Mouse (Mus musculus) gastrocnemius, postnatal 14 days (tissue): ENCODE results near the gene Krt23. TPM values are rescaled to one million over a fixed set of nuclear protein-coding genes. Genes with fewer than 3 reads are reported as not detected.

Source experiments
- DNase-seq: peaks from one replicate; pipeline ENCODE4 v3.0.0; 2021; ENCODE audit warnings: mixed read lengths
- intact Hi-C: fragments of 180-260 bp; cut with DNase I; formaldehyde crosslinking; loops from one replicate; pipeline ENCODE4 v1.15.1; 2025; ENCODE audit warnings: low total_unique reads
- long read RNA-seq, 2 experiments: library from polyadenylated mRNA; stranded (forward); transcript quantifications; one replicate each; pipeline ENCODE4 v2.0.0; 2021
- total RNA-seq, 2 experiments: library from RNA; stranded (reverse); gene quantifications; 2 replicates each; pipeline ENCODE4 v1.2.3; 2021

Gene Krt23
- not detected for total RNA-seq
- long read RNA-seq, experiment 1: 0 reads
- long read RNA-seq, experiment 2: 0 reads

GRCm38 (mm10) chr11:99492733-99493573, at the start of gene Krt23:
Gene Krt23 (minus strand): TSS chr11:99493137.
- intact Hi-C loops: no loop called here
- DNase-seq: no peak

GRCm38 (mm10) chr11:99539721-99540120, 46.8 kb upstream of the Krt23 start:
- peak; percentile 8 for DNase-seq
- intact Hi-C loops: no loop called here

GRCm38 (mm10) chr11:99521288-99521860, 28.4 kb upstream of the Krt23 start, which contains the start of gene Krt39:
Gene Krt39 (minus strand): TSS chr11:99521338.
- no peak for DNase-seq
- intact Hi-C loops: no loop called here

GRCm38 (mm10) chr11:99514098-99514497, 21.2 kb upstream of the Krt23 start:
- intact Hi-C loops: no loop called here
- no peak for DNase-seq

GRCm38 (mm10) chr11:99500095-99500805, 7.3 kb upstream of the Krt23 start:
- DNase-seq: no peak
- intact Hi-C loops: no loop called here

- intact Hi-C loops: no loop called here
- no peak for DNase-seq
Observed at GRCm38 (mm10) chr11:99496460-99496859, 3.5 kb upstream of the Krt23 start.

GRCm38 (mm10) chr11:99494741-99495140, 1.8 kb upstream of the Krt23 start:
- no peak for DNase-seq
- intact Hi-C loops: no loop called here

GRCm38 (mm10) chr11:99493574-99493850, 575 bp upstream of the Krt23 start:
- intact Hi-C loops: no loop called here
- DNase-seq: no peak

GRCm38 (mm10) chr11:99491040-99491439, 1.9 kb downstream of the Krt23 start:
- intact Hi-C loops: no loop called here
- no peak for DNase-seq

GRCm38 (mm10) chr11:99490624-99491023, 2.3 kb downstream of the Krt23 start:
- intact Hi-C loops: no loop called here
- no peak for DNase-seq

- DNase-seq: no peak
- intact Hi-C loops: no loop called here
Observed at GRCm38 (mm10) chr11:99489233-99489632, 3.7 kb downstream of the Krt23 start.

- DNase-seq: no peak
- intact Hi-C loops: no loop called here
Observed at GRCm38 (mm10) chr11:99474981-99475380, 18.0 kb downstream of the Krt23 start.

GRCm38 (mm10) chr11:99473433-99473832, 19.5 kb downstream of the Krt23 start:
- intact Hi-C loops: no loop called here
- no peak for DNase-seq

- DNase-seq: no peak
- intact Hi-C loops: no loop called here
Observed at GRCm38 (mm10) chr11:99472405-99472804, 20.5 kb downstream of the Krt23 start.

- no peak for DNase-seq
- intact Hi-C loops: no loop called here
Observed at GRCm38 (mm10) chr11:99471946-99472345, 21.0 kb downstream of the Krt23 start.

- DNase-seq: no peak
- intact Hi-C loops: loop anchor here (10.0 kb wide), 2 partner anchors 536 to 826 kb away; no protein-coding TSS in a partner anchor
Observed at GRCm38 (mm10) chr11:99469228-99469627, 23.7 kb downstream of the Krt23 start.

- no peak for DNase-seq
- intact Hi-C loops: loop anchor here (10.0 kb wide), 2 partner anchors 536 to 826 kb away; no protein-coding TSS in a partner anchor
Observed at GRCm38 (mm10) chr11:99468566-99468965, 24.4 kb downstream of the Krt23 start.

- no peak for DNase-seq
- intact Hi-C loops: loop anchor here (10.0 kb wide), 2 partner anchors 538 to 828 kb away; no protein-coding TSS in a partner anchor
Observed at GRCm38 (mm10) chr11:99466316-99466715, 26.6 kb downstream of the Krt23 start.

GRCm38 (mm10) chr11:99464836-99465235, 28.1 kb downstream of the Krt23 start:
- intact Hi-C loops: loop anchor here (10.0 kb wide), 2 partner anchors 540 to 830 kb away; no protein-coding TSS in a partner anchor
- peak; percentile 73 for DNase-seq

GRCm38 (mm10) chr11:99463155-99463554, 29.8 kb downstream of the Krt23 start:
- intact Hi-C loops: loop anchor here (2.0 to 10.0 kb wide), 3 partner anchors 84 to 832 kb away; no protein-coding TSS in a partner anchor
- DNase-seq: peak; percentile 51
